Mouse (Mus musculus) 3134 (cell line): ENCODE measurements around the gene Phlpp1.
"Not testable (repeated sequence)": the region's sequence is repeated elsewhere in the genome, so short reads cannot be mapped to it uniquely, and the experiment has no call there.

Source experiments
- DNase-seq: peaks from one replicate; pipeline ENCODE4 v3.0.0-alpha.2; 2011; ENCODE audit warnings: low spot score; ENCODE audit not compliant: insufficient read length; ENCODE audit errors: extremely low read depth

Phlpp1 gene

GRCm38 (mm10) chr1:106309394-106310039 is 138.0 kb downstream of the Phlpp1 start:
- no peak for DNase-seq

- DNase-seq = no peak
Measured at GRCm38 (mm10) chr1:106310285-106310684, 138.7 kb downstream of the Phlpp1 start.

- DNase-seq = not testable (repeated sequence)
Measured at GRCm38 (mm10) chr1:106311830-106312229, 140.3 kb downstream of the Phlpp1 start.

- DNase-seq = peak; percentile 12
Measured at GRCm38 (mm10) chr1:106314476-106314875, 142.9 kb downstream of the Phlpp1 start.

- peak; percentile 76 for DNase-seq
Measured at GRCm38 (mm10) chr1:106316641-106317304, 145.2 kb downstream of the Phlpp1 start.

GRCm38 (mm10) chr1:106318341-106318740 is 146.8 kb downstream of the Phlpp1 start:
- DNase-seq = no peak

GRCm38 (mm10) chr1:106320583-106320982 is 149.0 kb downstream of the Phlpp1 start:
- no peak for DNase-seq

GRCm38 (mm10) chr1:106321432-106322126 is 150.0 kb downstream of the Phlpp1 start:
- DNase-seq = no peak

GRCm38 (mm10) chr1:106326691-106327090 is 155.1 kb downstream of the Phlpp1 start:
- DNase-seq = no peak

- DNase-seq = no peak
Measured at GRCm38 (mm10) chr1:106342100-106342499, 170.5 kb downstream of the Phlpp1 start.

- no peak for DNase-seq
Measured at GRCm38 (mm10) chr1:106345265-106345664, 173.7 kb downstream of the Phlpp1 start.

GRCm38 (mm10) chr1:106346776-106347175 is 175.2 kb downstream of the Phlpp1 start:
- DNase-seq = no peak

GRCm38 (mm10) chr1:106349116-106349515 is 177.6 kb downstream of the Phlpp1 start:
- DNase-seq = no peak

GRCm38 (mm10) chr1:106351512-106351911 is 180.0 kb downstream of the Phlpp1 start:
- DNase-seq = no peak

- peak; percentile 22 for DNase-seq
Measured at GRCm38 (mm10) chr1:106352801-106353511, 181.4 kb downstream of the Phlpp1 start.

- DNase-seq = no peak
Measured at GRCm38 (mm10) chr1:106353993-106354392, 182.4 kb downstream of the Phlpp1 start.

- DNase-seq = no peak
Measured at GRCm38 (mm10) chr1:106359474-106359873, 187.9 kb downstream of the Phlpp1 start.

- DNase-seq = no peak
Measured at GRCm38 (mm10) chr1:106362841-106363604, 191.5 kb downstream of the Phlpp1 start.

- DNase-seq = no peak
Measured at GRCm38 (mm10) chr1:106369330-106369729, 197.8 kb downstream of the Phlpp1 start.

GRCm38 (mm10) chr1:106372446-106372845 is 200.9 kb downstream of the Phlpp1 start:
- DNase-seq = no peak
